Mouse (Mus musculus) midbrain, embryonic 14.5 days (tissue): Measurements from ENCODE around the gene Hist1h2bg. TPM values are rescaled to one million over a fixed set of nuclear protein-coding genes. Genes with fewer than 3 reads are reported as not detected.

Source experiments
- ATAC-seq: fragments of 200-750 bp; cut with Nextera tagmentation; 2 replicates; pipeline ENCODE4 v1.8.0; 2017; ENCODE audit warnings: moderate number of reproducible peaks, moderate library complexity; ENCODE audit not compliant: low FRiP score, low TSS enrichment
- DNase-seq: peaks from one replicate; pipeline ENCODE4 v3.0.0-alpha.2; 2015
- H3K27ac ChIP-seq: fragments of 300-500 bp; sonication (generic); replicated peaks from 2 replicates; pipeline ENCODE4 v1.5.1; 2014; ENCODE audit warnings: mild to moderate bottlenecking, low read depth, low read length, moderate library complexity
- H3K27me3 ChIP-seq: fragments of 300-500 bp; sonication (generic); 2 replicates; pipeline ENCODE4 v1.6.1; 2014; ENCODE audit warnings: low read length, control low read depth, mixed read lengths; ENCODE audit not compliant: control insufficient read depth, insufficient read depth
- H3K36me3 ChIP-seq: fragments of 300-500 bp; sonication (generic); 2 replicates; pipeline ENCODE4 v1.6.1; 2014; ENCODE audit warnings: low read length, control low read depth; ENCODE audit not compliant: control insufficient read depth, insufficient read depth
- H3K4me1 ChIP-seq: fragments of 300-500 bp; sonication (generic); 2 replicates; pipeline ENCODE4 v1.6.1; 2014; ENCODE audit warnings: mild to moderate bottlenecking, antibody characterized with exemption, low read length, control low read depth; ENCODE audit not compliant: control insufficient read depth, insufficient read depth
- H3K4me2 ChIP-seq: fragments of 300-500 bp; sonication (generic); 2 replicates; pipeline ENCODE4 v1.6.1; 2014; ENCODE audit warnings: mild to moderate bottlenecking, low read length, moderate library complexity
- H3K4me3 ChIP-seq: fragments of 300-500 bp; sonication (generic); replicated peaks from 2 replicates; pipeline ENCODE4 v1.5.1; 2014; ENCODE audit warnings: low read depth, low read length
- H3K9ac ChIP-seq: fragments of 300-500 bp; sonication (generic); replicated peaks from 2 replicates; pipeline ENCODE4 v1.6.1; 2014; ENCODE audit warnings: mild to moderate bottlenecking, low read length, moderate library complexity
- H3K9me3 ChIP-seq: fragments of 300-500 bp; sonication (generic); 2 replicates; pipeline ENCODE4 v1.6.1; 2016; ENCODE audit warnings: low read length, control low read depth, mixed read lengths; ENCODE audit not compliant: control insufficient read depth
- WGBS: fragments of 180-500 bp; shearing (Covaris S2); extraction: QIAGEN DNeasy Blood & Tissue Kit; methylation state at CpG from one replicate; pipeline ENCODE4 v1.1.7; 2014; 5-methylcytosine and 5-hydroxymethylcytosine counted together
- microRNA-seq: library from miRNA; unstranded; fragments of <30 nt; microRNA quantifications from one replicate; pipeline ENCODE4, GENCODE M21; 2016
- polyA plus RNA-seq: library from polyadenylated mRNA; unstranded; fragments of >200 nt; fragmentation: Nextera tagmentation; extraction: Ambion mirVana; gene quantifications from 2 replicates; pipeline ENCODE4 v1.2.1, GENCODE M21; 2014

Gene Hist1h2bg
- polyA plus RNA-seq, 1 experiment from 2014 or later, result 1.4 TPM

GRCm38 (mm10) chr13:23610393-23610792 lies 39.2 kb downstream of the Hist1h2bg start:
- Histone ChIP-seq H3K9ac (no peak overlapping the region), H3K36me3 (no peaks in the 10 kb centered on the region), H3K4me1 (no peaks in the 10 kb centered on the region), H3K9me3 (no peaks in the 10 kb centered on the region), H3K27me3 (no peaks in the 10 kb centered on the region), H3K27ac (no peak overlapping the region), H3K4me3 (no peak overlapping the region), H3K4me2 (no peak overlapping the region)
- DNase-seq (no peak), ATAC-seq (no peak)
- WGBS, result 64% methylated on average over 2 of the region's 2 CpGs

- Histone ChIP-seq H3K4me3 (no peak overlapping the region), H3K27me3 (no peaks in the 10 kb centered on the region), H3K36me3 (no peaks in the 10 kb centered on the region), H3K4me2 (no peak overlapping the region), H3K27ac (no peak overlapping the region), H3K9ac (no peak overlapping the region), H3K9me3 (no peaks in the 10 kb centered on the region), H3K4me1 (no peaks in the 10 kb centered on the region)
- DNase-seq (no peak), ATAC-seq (no peak)
- 83% methylated on average over 3 of the region's 3 CpGs for WGBS
Observed at GRCm38 (mm10) chr13:23611638-23612037, 40.4 kb downstream of the Hist1h2bg start.

GRCm38 (mm10) chr13:23620056-23620732 lies 49.0 kb downstream of the Hist1h2bg start:
- Histone ChIP-seq H3K9ac (peak overlapping the region; percentile 57), H3K4me2 (peak overlapping the region; percentile 99), H3K27ac (peak overlapping the region; percentile 86), H3K4me1 (peaks cover 13% of the 10 kb centered on the region), H3K27me3 (no peaks in the 10 kb centered on the region), H3K4me3 (peak overlapping the region; percentile 57), H3K9me3 (no peaks in the 10 kb centered on the region), H3K36me3 (no peaks in the 10 kb centered on the region)
- DNase-seq, result no peak
- WGBS, result 50% methylated on average over 12 of the region's 12 CpGs
- ATAC-seq, result no peak

- H3K4me2 ChIP-seq, result peak within 1 kb of the TSS; percentile 99
- H3K36me3 ChIP-seq, result no peaks in the 10 kb centered on the region
- ATAC-seq, result peak; percentile 87
- H3K27ac ChIP-seq, result peak within 1 kb of the TSS; percentile 86
- H3K9me3 ChIP-seq, result no peaks in the 10 kb centered on the region
- H3K4me3 ChIP-seq, result peak within 1 kb of the TSS; percentile 57
- no peaks in the 10 kb centered on the region for H3K27me3 ChIP-seq
- peaks cover 13% of the 10 kb centered on the region for H3K4me1 ChIP-seq
- H3K9ac ChIP-seq, result peak within 1 kb of the TSS; percentile 71
- WGBS, result under 1% methylated on average over 27 of the region's 27 CpGs
- DNase-seq, result peak; percentile 92
Observed at GRCm38 (mm10) chr13:23620733-23621531, 49.7 kb downstream of the Hist1h2bg start, which contains the start of gene Hist1h2be. TSS of gene Hist1h2be (minus strand) at chr13:23621124.

Small RNA genes lying within 50 kb of the gene (microRNA-seq; reads per million reads assigned to microRNA genes)
- not detected for gene Gm44297
- not detected for gene Gm44359
- not detected for gene Gm44394

Other genes with a start within 250 kb of the Hist1h2bg start
- 41.2 and 64.4 TPM in 2 replicates for gene Zfp322a, start 202.2 kb upstream of the Hist1h2bg start, polyA plus RNA-seq
- gene Abt1, start 147.5 kb upstream of the Hist1h2bg start, polyA plus RNA-seq, result 9.3 and 9.9 TPM in 2 replicates
- gene Btn1a1, start 105.5 kb upstream of the Hist1h2bg start, polyA plus RNA-seq, result 0.09 TPM in 1 of 2 replicates, not detected in the other
- gene Btn2a2, start 82.5 kb upstream of the Hist1h2bg start, polyA plus RNA-seq, result not detected in 2 replicates
- gene Hist1h4h, start 40.3 kb upstream of the Hist1h2bg start, polyA plus RNA-seq, result 4.1 and 6.4 TPM in 2 replicates
- 3.4 and 4.6 TPM in 2 replicates for gene Hist1h2af, start 37.5 kb upstream of the Hist1h2bg start, polyA plus RNA-seq
- gene Hist1h3g, start 36.0 kb upstream of the Hist1h2bg start, polyA plus RNA-seq, result 0.77 and 1.4 TPM in 2 replicates
- 0.13 and 0.30 TPM in 2 replicates for gene Hist1h2bh, start 28.0 kb upstream of the Hist1h2bg start, polyA plus RNA-seq
- gene Hist1h3f, start 27.3 kb upstream of the Hist1h2bg start, polyA plus RNA-seq, result 0.32 and 0.47 TPM in 2 replicates
- gene Hist1h4f, start 19.7 kb upstream of the Hist1h2bg start, polyA plus RNA-seq, result not detected in 2 replicates
- gene Hist1h1d, start 18.1 kb upstream of the Hist1h2bg start, polyA plus RNA-seq, result 0.11 and 0.18 TPM in 2 replicates
- 3.1 and 3.8 TPM in 2 replicates for gene Hist1h3e, start 9.0 kb upstream of the Hist1h2bg start, polyA plus RNA-seq
- 30.2 and 34.0 TPM in 2 replicates for gene Hist1h2ae, start 176 bp upstream of the Hist1h2bg start, polyA plus RNA-seq
- 1.5 and 2.7 TPM in 2 replicates for gene Hist1h2bf, start 2.8 kb downstream of the Hist1h2bg start, polyA plus RNA-seq
- 2.1 and 2.2 TPM in 2 replicates for gene Hist1h2ad, start 3.0 kb downstream of the Hist1h2bg start, polyA plus RNA-seq
- gene Hist1h3d, start 4.4 kb downstream of the Hist1h2bg start, polyA plus RNA-seq, result 1.6 and 2.0 TPM in 2 replicates
- gene Hist1h4d, start 10.2 kb downstream of the Hist1h2bg start, polyA plus RNA-seq, result 38.1 and 40.0 TPM in 2 replicates
- 0.72 and 1.4 TPM in 2 replicates for gene Hist1h2be, start 49.7 kb downstream of the Hist1h2bg start, polyA plus RNA-seq
- gene Hist1h1e, start 51.2 kb downstream of the Hist1h2bg start, polyA plus RNA-seq, result 4.4 and 8.6 TPM in 2 replicates
- 0.57 and 0.67 TPM in 2 replicates for gene Hist1h2ac, start 112.6 kb downstream of the Hist1h2bg start, polyA plus RNA-seq
- 13.1 and 17.3 TPM in 2 replicates for gene Hist1h2bc, start 112.8 kb downstream of the Hist1h2bg start, polyA plus RNA-seq
- gene Hist1h1t, start 124.4 kb downstream of the Hist1h2bg start, polyA plus RNA-seq, result not detected in 2 replicates
- 2.9 and 4.3 TPM in 2 replicates for gene Hist1h4c, start 127.1 kb downstream of the Hist1h2bg start, polyA plus RNA-seq
- gene Hfe, start 139.5 kb downstream of the Hist1h2bg start, polyA plus RNA-seq, result 0.77 and 3.9 TPM in 2 replicates
- gene Hist1h1c, start 167.4 kb downstream of the Hist1h2bg start, polyA plus RNA-seq, result 5.7 and 9.2 TPM in 2 replicates
- gene Hist1h3c, start 174.2 kb downstream of the Hist1h2bg start, polyA plus RNA-seq, result 1.2 TPM in 2 replicates
- 0.51 TPM in 1 of 2 replicates, not detected in the other for gene Hist1h2bb, start 175.3 kb downstream of the Hist1h2bg start, polyA plus RNA-seq
- gene Hist1h2ab, start 179.7 kb downstream of the Hist1h2bg start, polyA plus RNA-seq, result 11.3 and 13.5 TPM in 2 replicates
- 3.5 and 4.0 TPM in 2 replicates for gene Hist1h3b, start 180.9 kb downstream of the Hist1h2bg start, polyA plus RNA-seq
- gene Hist1h4b, start 185.6 kb downstream of the Hist1h2bg start, polyA plus RNA-seq, result 2.8 and 5.0 TPM in 2 replicates
- 0.47 and 1.1 TPM in 2 replicates for gene Hist1h4a, start 189.8 kb downstream of the Hist1h2bg start, polyA plus RNA-seq
- 2.2 TPM in 2 replicates for gene Hist1h3a, start 191.0 kb downstream of the Hist1h2bg start, polyA plus RNA-seq
- 0.93 TPM in 1 of 2 replicates, not detected in the other for gene Hist1h1a, start 192.3 kb downstream of the Hist1h2bg start, polyA plus RNA-seq
- not detected in 2 replicates for gene Trim38, start 198.5 kb downstream of the Hist1h2bg start, polyA plus RNA-seq
- gene Slc17a2, start 235.6 kb downstream of the Hist1h2bg start, polyA plus RNA-seq, result not detected in 2 replicates